Mouse (Mus musculus): Measurements from ENCODE around the gene Tmem91. TPM values are rescaled to one million over a fixed set of nuclear protein-coding genes. Genes with fewer than 3 reads are reported as not detected.

Gene Tmem91
- not detected for polyA plus RNA-seq (2014; fragmentation: Illumina TruSeq; extraction: RNeasy Lipid Tissue Mini Kit (QIAGEN cat#74804); ENCODE audit: low read depth, low replicate concordance)

GRCm38 (mm10) chr7:25674719-25675300 is at the start of gene Tmem91:
Gene Tmem91 (minus strand): TSS chr7:25675166.

GRCm38 (mm10) chr7:25718788-25719417 is 43.9 kb upstream of the Tmem91 start, which contains the start of gene Ccdc97:
Gene Ccdc97 (minus strand): TSS chr7:25719088.

GRCm38 (mm10) chr7:25686680-25687531 is 11.9 kb upstream of the Tmem91 start, which contains the start of gene Tgfb1:
Gene Tgfb1 (plus strand): TSS chr7:25687002.

GRCm38 (mm10) chr7:25680514-25681258 is 5.7 kb upstream of the Tmem91 start, which contains the start of gene B9d2:
Gene B9d2 (plus strand): TSS chr7:25680780.

GRCm38 (mm10) chr7:25658657-25659472 is 16.1 kb downstream of the Tmem91 start, which contains the start of the genes Bckdha and Exosc5:
Gene Bckdha (minus strand): TSS chr7:25658981.
Gene Exosc5 (plus strand): TSS chr7:25659164.

GRCm38 (mm10) chr7:25626509-25627430 is 48.2 kb downstream of the Tmem91 start, which contains the start of gene B3gnt8:
Gene B3gnt8 (plus strand): TSS chr7:25626654.

Other genes with a start within 250 kb of the Tmem91 start
- 3,714 TPM for gene Ceacam1, start 197.6 kb downstream of the Tmem91 start, polyA plus RNA-seq (2014; fragmentation: Illumina TruSeq; extraction: RNeasy Lipid Tissue Mini Kit (QIAGEN cat#74804); ENCODE audit: low read depth, low replicate concordance)
- gene Ceacam2, start 135.3 kb downstream of the Tmem91 start, polyA plus RNA-seq (2014; fragmentation: Illumina TruSeq; extraction: RNeasy Lipid Tissue Mini Kit (QIAGEN cat#74804); ENCODE audit: low read depth, low replicate concordance): 5.8 TPM
- not detected for gene Erich4, start 59.3 kb downstream of the Tmem91 start, polyA plus RNA-seq (2014; fragmentation: Illumina TruSeq; extraction: RNeasy Lipid Tissue Mini Kit (QIAGEN cat#74804); ENCODE audit: low read depth, low replicate concordance)
- 51.1 TPM for gene Dmac2, start 55.8 kb downstream of the Tmem91 start, polyA plus RNA-seq (2014; fragmentation: Illumina TruSeq; extraction: RNeasy Lipid Tissue Mini Kit (QIAGEN cat#74804); ENCODE audit: low read depth, low replicate concordance)
- gene B3gnt8, start 48.5 kb downstream of the Tmem91 start, polyA plus RNA-seq (2014; fragmentation: Illumina TruSeq; extraction: RNeasy Lipid Tissue Mini Kit (QIAGEN cat#74804); ENCODE audit: low read depth, low replicate concordance): not detected
- gene Bckdha, start 16.2 kb downstream of the Tmem91 start, polyA plus RNA-seq (2014; fragmentation: Illumina TruSeq; extraction: RNeasy Lipid Tissue Mini Kit (QIAGEN cat#74804); ENCODE audit: low read depth, low replicate concordance): not detected
- 0.76 TPM for gene Exosc5, start 16.0 kb downstream of the Tmem91 start, polyA plus RNA-seq (2014; fragmentation: Illumina TruSeq; extraction: RNeasy Lipid Tissue Mini Kit (QIAGEN cat#74804); ENCODE audit: low read depth, low replicate concordance)
- not detected for gene B9d2, start 5.6 kb upstream of the Tmem91 start, polyA plus RNA-seq (2014; fragmentation: Illumina TruSeq; extraction: RNeasy Lipid Tissue Mini Kit (QIAGEN cat#74804); ENCODE audit: low read depth, low replicate concordance)
- 0.98 TPM for gene Tgfb1, start 11.8 kb upstream of the Tmem91 start, polyA plus RNA-seq (2014; fragmentation: Illumina TruSeq; extraction: RNeasy Lipid Tissue Mini Kit (QIAGEN cat#74804); ENCODE audit: low read depth, low replicate concordance)
- 3.3 TPM for gene Ccdc97, start 43.9 kb upstream of the Tmem91 start, polyA plus RNA-seq (2014; fragmentation: Illumina TruSeq; extraction: RNeasy Lipid Tissue Mini Kit (QIAGEN cat#74804); ENCODE audit: low read depth, low replicate concordance)
- 44.5 TPM for gene Hnrnpul1, start 79.6 kb upstream of the Tmem91 start, polyA plus RNA-seq (2014; fragmentation: Illumina TruSeq; extraction: RNeasy Lipid Tissue Mini Kit (QIAGEN cat#74804); ENCODE audit: low read depth, low replicate concordance)
- 28.1 TPM for gene Axl, start 113.5 kb upstream of the Tmem91 start, polyA plus RNA-seq (2014; fragmentation: Illumina TruSeq; extraction: RNeasy Lipid Tissue Mini Kit (QIAGEN cat#74804); ENCODE audit: low read depth, low replicate concordance)
- gene Cyp2s1, start 141.7 kb upstream of the Tmem91 start, polyA plus RNA-seq (2014; fragmentation: Illumina TruSeq; extraction: RNeasy Lipid Tissue Mini Kit (QIAGEN cat#74804); ENCODE audit: low read depth, low replicate concordance): 24.5 TPM
- not detected for gene Cyp2b10, start 222.5 kb upstream of the Tmem91 start, polyA plus RNA-seq (2014; fragmentation: Illumina TruSeq; extraction: RNeasy Lipid Tissue Mini Kit (QIAGEN cat#74804); ENCODE audit: low read depth, low replicate concordance)

Measured in sigmoid colon, adult 10 weeks (tissue).